Mouse (Mus musculus) CD4-positive, CD25-positive, alpha-beta regulatory T cell, adult 4 months (primary cell): ENCODE data around the gene Fam50a. TPM values are rescaled to one million over a fixed set of nuclear protein-coding genes. Genes with fewer than 3 reads are reported as not detected.
"Not testable (repeated sequence)": the region's sequence is repeated elsewhere in the genome, so short reads cannot be mapped to it uniquely, and the experiment has no call there.

ENCODE experiments used
- ATAC-seq: one replicate; pipeline ENCODE4 v1.8.0; 2017
- polyA plus RNA-seq, 2 experiments: library from polyadenylated mRNA; unstranded; fragments of 100-300 nt; shearing (Covaris generic); gene quantifications; one replicate each; pipeline ENCODE4 v1.2.1; 2017

Gene Fam50a
- polyA plus RNA-seq, 2 experiments from 2014 or later, result 65.9 to 68.7 TPM

DNA sequence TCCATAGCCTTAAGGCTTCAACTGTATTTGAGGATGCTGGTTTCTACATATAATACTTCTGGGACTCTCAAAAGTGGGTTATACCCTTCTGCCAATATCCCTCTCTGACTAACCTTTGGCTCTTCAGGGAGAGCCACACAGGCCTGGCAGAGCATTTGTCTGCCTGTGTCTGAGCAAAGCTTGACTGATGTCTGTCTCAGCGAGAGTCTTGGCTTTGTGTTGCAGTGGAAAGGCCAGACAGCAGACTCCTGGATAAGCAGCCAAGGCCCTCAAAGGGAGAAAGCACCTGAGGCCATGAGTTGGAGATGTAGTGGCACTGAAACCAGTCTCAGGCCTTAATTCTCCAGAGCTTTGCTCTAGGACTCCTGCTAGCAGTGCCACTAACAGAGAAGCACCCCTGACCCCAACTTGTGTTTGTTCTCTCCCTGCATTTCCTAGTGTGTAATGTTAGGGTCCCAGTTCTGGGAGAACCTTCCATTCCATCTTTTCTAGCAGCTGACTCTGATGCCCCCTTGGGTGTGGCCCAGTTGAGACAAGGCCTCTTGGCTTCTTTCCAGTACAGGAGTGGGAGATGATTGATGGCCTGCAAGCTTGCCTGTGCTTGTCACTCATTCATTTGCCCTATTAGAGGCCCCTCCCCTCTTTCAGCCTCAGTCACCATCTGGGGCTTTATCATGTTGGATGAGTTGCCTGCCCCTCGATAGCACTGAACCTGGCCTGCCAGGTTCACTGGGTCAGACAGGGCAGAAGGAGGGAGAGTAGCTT is 17.5 kb downstream of the Fam50a start:
- ATAC-seq, result no peak

DNA sequence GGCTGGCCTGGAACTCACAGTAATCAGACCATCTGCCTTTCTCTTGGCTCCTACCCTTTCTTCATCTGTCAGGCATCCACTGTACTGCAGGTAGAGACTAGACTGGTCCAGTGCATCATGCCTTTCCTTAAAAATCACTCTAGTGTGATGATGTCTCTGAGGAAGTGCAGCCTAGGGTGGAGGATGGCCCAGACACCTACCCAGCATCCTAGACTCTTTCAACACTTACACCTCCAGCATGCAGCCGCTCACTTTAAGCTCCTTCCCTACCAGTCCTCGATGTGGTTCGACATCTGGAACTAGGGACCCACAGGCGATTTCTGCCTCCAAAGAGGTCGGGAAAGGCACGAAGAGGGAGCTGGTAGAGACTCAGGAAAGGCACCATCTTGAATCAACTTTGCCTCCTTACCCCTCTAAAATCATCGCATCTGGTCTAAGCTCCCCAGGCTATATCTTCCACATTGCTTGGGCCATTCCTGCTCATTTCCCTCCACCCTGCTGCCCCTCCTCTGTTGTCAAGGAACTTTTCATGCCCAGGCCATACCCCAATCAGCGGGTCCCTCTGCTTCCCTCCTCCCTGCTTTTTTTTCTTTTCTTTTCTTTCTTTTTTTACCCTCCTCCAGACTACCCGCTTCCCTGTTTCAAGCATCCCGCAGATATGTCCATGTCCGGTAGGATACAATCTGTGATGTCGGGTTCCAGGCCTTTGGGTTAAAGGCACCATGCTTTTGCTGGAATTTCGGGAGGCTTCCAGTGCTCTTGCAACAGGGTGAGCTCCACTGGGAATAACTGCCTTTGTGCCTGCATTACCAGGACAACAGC is 40.0 kb downstream of the Fam50a start:
- ATAC-seq, result peak; percentile 29

DNA sequence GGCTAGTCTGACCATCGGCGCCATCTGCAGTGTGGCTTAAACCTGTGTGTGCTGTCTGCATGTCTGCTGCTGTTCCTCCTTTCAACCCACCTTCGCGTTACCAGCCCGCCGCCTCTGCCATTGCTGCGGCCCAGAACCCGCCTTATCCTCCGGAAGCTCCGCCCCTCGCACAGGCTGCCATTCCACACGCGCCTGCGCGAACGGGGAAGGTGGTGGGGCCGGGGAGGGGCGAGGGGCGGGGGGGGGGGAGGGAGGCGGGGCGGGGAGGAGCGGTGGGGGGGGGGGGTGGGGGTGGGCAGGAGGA is 40.6 kb downstream of the Fam50a start, which contains the start of gene Lage3:
TSS of gene Lage3 (minus strand) at position 152 of the 304 bp plus-strand sequence.
- ATAC-seq, result peak; percentile 92

DNA sequence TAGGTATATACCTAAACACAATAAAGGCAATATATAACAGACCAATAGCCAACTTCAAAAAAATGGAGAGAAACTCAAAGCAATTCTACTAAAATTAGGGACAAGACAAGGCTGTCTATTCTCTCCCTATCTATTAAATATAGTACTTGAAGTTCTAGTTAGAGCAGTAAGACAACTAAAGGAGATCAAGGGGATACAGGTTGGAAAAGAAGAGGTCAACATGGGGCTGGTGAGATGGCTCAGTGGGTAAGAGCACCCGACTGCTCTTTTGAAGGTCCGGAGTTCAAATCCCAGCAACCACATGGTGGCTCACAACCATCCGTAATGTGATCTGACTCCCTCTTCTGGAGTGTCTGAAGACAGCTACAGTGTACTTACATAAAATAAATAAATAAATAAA is 44.2 kb downstream of the Fam50a start:
- not testable (repeated sequence) for ATAC-seq

DNA sequence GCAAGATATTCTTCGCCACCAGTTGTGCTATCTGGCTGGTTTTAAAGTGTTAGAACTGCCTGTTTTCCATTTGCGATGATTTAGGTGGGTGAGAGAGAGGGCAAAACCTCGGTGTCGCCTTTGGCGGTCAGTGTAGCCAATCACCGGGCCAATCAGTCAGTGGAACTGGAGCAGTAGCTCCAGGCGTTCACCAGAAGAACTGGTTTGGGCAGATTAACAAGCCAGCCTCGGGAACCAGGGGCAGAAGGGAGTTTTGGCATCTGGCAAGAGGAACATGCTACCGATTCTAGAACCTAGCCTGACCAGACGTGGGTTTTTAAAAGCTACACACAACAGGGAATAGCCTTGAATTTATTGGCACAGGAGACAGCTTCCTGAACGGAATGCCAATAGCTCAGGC is 46.3 kb downstream of the Fam50a start:
- ATAC-seq, result no peak

DNA sequence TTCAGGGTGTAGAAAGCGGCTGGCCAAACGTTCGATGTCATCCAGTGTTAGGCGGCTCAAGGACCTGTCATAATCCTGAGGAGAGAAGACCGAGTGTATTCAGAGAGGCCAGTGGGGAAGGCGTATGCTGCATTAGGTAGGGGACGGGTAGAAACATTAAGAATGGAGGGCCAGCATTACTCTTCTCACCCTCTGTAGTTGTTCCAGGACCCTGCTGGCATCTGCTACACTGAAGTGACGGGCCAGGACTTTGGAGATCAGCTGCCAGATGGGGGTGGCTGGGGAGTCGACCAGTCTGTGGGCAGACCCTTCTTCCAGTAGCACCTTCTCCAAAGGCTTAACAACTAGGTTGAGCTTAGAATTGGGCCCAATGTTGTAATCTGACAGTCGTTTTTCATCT is 54.7 kb downstream of the Fam50a start:
- ATAC-seq, result no peak

DNA sequence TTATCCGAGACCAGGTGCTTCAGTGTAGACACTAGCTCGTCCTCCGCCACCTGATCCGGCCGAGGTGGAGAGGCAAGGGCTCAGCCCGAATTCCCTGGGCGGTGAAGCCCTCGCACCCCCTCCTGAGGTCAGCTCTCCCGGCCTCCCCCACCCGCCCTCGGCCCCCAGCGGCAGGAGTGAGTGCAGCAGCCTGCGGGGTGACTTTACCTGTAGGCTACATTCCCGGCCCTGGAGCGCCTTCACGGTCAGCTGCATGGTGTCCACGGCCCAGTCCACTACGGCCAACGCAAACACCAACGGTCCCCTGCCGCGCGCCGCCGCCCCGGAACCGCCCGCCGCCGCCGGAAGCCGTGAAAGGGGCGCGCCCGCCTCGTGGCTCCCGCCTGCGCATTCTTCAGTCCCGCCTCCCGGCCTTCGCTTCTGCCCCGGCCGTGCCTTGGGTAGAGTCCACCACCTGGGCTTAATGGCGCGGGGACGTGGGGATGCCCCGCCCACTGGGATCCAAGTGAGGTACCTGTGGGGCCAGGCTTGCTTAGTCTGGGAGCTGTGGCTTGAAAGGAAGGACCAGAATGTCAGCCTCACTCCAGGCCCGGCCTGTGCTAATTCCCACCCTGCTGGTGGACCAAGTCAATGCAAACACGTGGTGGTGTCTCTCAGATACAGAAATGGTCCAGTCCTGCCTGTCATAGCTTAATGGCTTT is 55.5 kb downstream of the Fam50a start:
- peak; percentile 56 for ATAC-seq

Other genes with a start within 250 kb of the Fam50a start
- not detected for gene Opn1mw, start 185.6 kb upstream of the Fam50a start, polyA plus RNA-seq
- gene Mecp2, start 177.7 kb upstream of the Fam50a start, polyA plus RNA-seq, result 10 to 100 TPM; 19.9 to 20.2 TPM
- not detected for gene Tex28, start 145.2 kb upstream of the Fam50a start, polyA plus RNA-seq
- 1 to 10 TPM; 2.9 to 3.1 TPM for gene Tktl1, start 135.8 kb upstream of the Fam50a start, polyA plus RNA-seq
- 100 to 1,000 TPM; 199 to 249 TPM for gene Flna, start 63.2 kb upstream of the Fam50a start, polyA plus RNA-seq
- gene Emd, start 58.3 kb upstream of the Fam50a start, polyA plus RNA-seq, result 10 to 100 TPM; 35.0 to 53.2 TPM
- 1,000 to 10,000 TPM in 1 of 2 experiments, 100 to 1,000 TPM in 1; 597 to 1,460 TPM for gene Rpl10, start 42.2 kb upstream of the Fam50a start, polyA plus RNA-seq
- gene Taz, start 31.1 kb upstream of the Fam50a start, polyA plus RNA-seq, result 10 to 100 TPM; 54.0 to 68.6 TPM
- gene Dnase1l1, start 30.7 kb upstream of the Fam50a start, polyA plus RNA-seq, result 10 to 100 TPM; 23.0 to 31.1 TPM
- 100 to 1,000 TPM; 165 to 225 TPM for gene Atp6ap1, start 15.9 kb upstream of the Fam50a start, polyA plus RNA-seq
- 100 to 1,000 TPM; 283 to 370 TPM for gene Gdi1, start 8.0 kb upstream of the Fam50a start, polyA plus RNA-seq
- 1 to 10 TPM; 3.2 to 7.9 TPM for gene Plxna3, start 16.0 kb downstream of the Fam50a start, polyA plus RNA-seq
- gene Lage3, start 40.6 kb downstream of the Fam50a start, polyA plus RNA-seq, result 10 to 100 TPM; 60.3 to 62.7 TPM
- 10 to 100 TPM; 60.0 to 78.5 TPM for gene Ubl4a, start 60.2 kb downstream of the Fam50a start, polyA plus RNA-seq
- gene Slc10a3, start 60.3 kb downstream of the Fam50a start, polyA plus RNA-seq, result 10 to 100 TPM; 21.5 to 34.2 TPM
- gene Fam3a, start 80.2 kb downstream of the Fam50a start, polyA plus RNA-seq, result 10 to 100 TPM; 28.6 to 47.0 TPM
- gene Ikbkg, start 80.3 kb downstream of the Fam50a start, polyA plus RNA-seq, result 10 to 100 TPM; 44.7 to 65.1 TPM
- gene G6pdx, start 116.2 kb downstream of the Fam50a start, polyA plus RNA-seq, result 10 to 100 TPM; 33.3 to 41.4 TPM
- gene Gm6880, start 168.4 kb downstream of the Fam50a start, polyA plus RNA-seq, result not detected